Mouse (Mus musculus): Measurements from ENCODE around the gene Six1. TPM values are rescaled to one million over a fixed set of nuclear protein-coding genes. Genes with fewer than 3 reads are reported as not detected.
A peak's percentile ranks its signal among the peaks of the same experiment; 100 is the strongest.

Gene Six1
- total RNA-seq, 1 experiment = 2.9 TPM

GRCm38 (mm10) chr12:73045046-73045723 is 8.5 kb downstream of the Six1 start:
- TF ChIP-seq CHD2 (IDR thresholded peaks at IDR 0.05; ENCODE audit: low read depth, low read length) (0 out of 2 replicates have a peak, but pooled peaks have one; percentile 25), ZNF384 (IDR thresholded peaks at IDR 0.05; ENCODE audit: low read depth, low read length) (no peak)
- Histone ChIP-seq H3K4me1 (ENCODE audit: control insufficient read depth in 2 of 2, insufficient read depth in 2 of 2, low read length in 2 of 2, poor library complexity in 1 of 2) (peaks cover 0 to 7% of the 10 kb centered on the region in 2 experiments; a peak in 2 of 4 replicates), H3K4me3 (ENCODE audit: insufficient read depth in 1 of 2, low read depth in 1 of 2, low read length in 2 of 2, poor library complexity in 1 of 2, severe bottlenecking in 1 of 2) (peak overlapping the region; percentile 61 to 68), H3K9ac (ENCODE audit: insufficient read depth, low read depth, low read length, poor library complexity, severe bottlenecking) (peak overlapping the region; percentile 58), H3K36me3 (ENCODE audit: control insufficient read depth, insufficient read depth, low read length, poor library complexity, severe bottlenecking) (no peaks in the 10 kb centered on the region; the same call in 1 of the 2 replicates), H3K27ac (ENCODE audit: insufficient read depth, low read depth, low read length, poor library complexity, severe bottlenecking) (no peak overlapping the region), H3K9me3 (ENCODE audit: control insufficient read depth, insufficient read depth, low read depth, low read length) (no peaks in the 10 kb centered on the region)
- in situ Hi-C loops (cut with MboI; ENCODE audit: low sequenced_read_pairs in 2 of 2, unreplicated experiment in 2 of 2) = loop anchor here (25.0 kb wide), 2 partner anchors 417 to 492 kb away; partner anchors contain the start of gene Tmem30b (in 2 of the 2)
- no peak for DNase-seq (ENCODE audit: low read depth, low spot score)

- no peak for TF ChIP-seq ZC3H11A (IDR thresholded peaks at IDR 0.05; ENCODE audit: borderline replicate concordance, low read depth, low read length)
- TF ChIP-seq ZNF384 (IDR thresholded peaks at IDR 0.05; ENCODE audit: low read depth, low read length) = no peak
- no peak for TF ChIP-seq CHD2 (IDR thresholded peaks at IDR 0.05; ENCODE audit: low read depth, low read length)
- no peak for TF ChIP-seq HCFC1 (IDR thresholded peaks at IDR 0.05; ENCODE audit: borderline replicate concordance, insufficient read depth, low read length)
- no peak for TF ChIP-seq MAFK (IDR thresholded peaks at IDR 0.05; ENCODE audit: insufficient read depth, low read depth, low read length)
- Histone ChIP-seq H3K36me3 (ENCODE audit: control insufficient read depth, insufficient read depth, low read length, poor library complexity, severe bottlenecking) (no peaks in the 10 kb centered on the region; the same call in 1 of the 2 replicates), H3K9me3 (ENCODE audit: control insufficient read depth, insufficient read depth, low read depth, low read length) (no peaks in the 10 kb centered on the region), H3K27ac (ENCODE audit: insufficient read depth, low read depth, low read length, poor library complexity, severe bottlenecking) (no peak overlapping the region), H3K4me3 (ENCODE audit: insufficient read depth in 1 of 2, low read depth in 1 of 2, low read length in 2 of 2, poor library complexity in 1 of 2, severe bottlenecking in 1 of 2) (peak overlapping the region; percentile 61 to 68), H3K9ac (ENCODE audit: insufficient read depth, low read depth, low read length, poor library complexity, severe bottlenecking) (peak overlapping the region; percentile 58), H3K4me1 (ENCODE audit: control insufficient read depth in 2 of 2, insufficient read depth in 2 of 2, low read length in 2 of 2, poor library complexity in 1 of 2) (peaks cover 0 to 10% of the 10 kb centered on the region in 2 experiments; a peak in 2 of 4 replicates)
- DNase-seq (ENCODE audit: low read depth, low spot score) = no peak
- in situ Hi-C loops (cut with MboI; ENCODE audit: low sequenced_read_pairs in 2 of 2, unreplicated experiment in 2 of 2) = loop anchor here (5.0 to 25.0 kb wide), 3 partner anchors 73 to 493 kb away; partner anchors contain the start of gene Tmem30b (in 2 of the 2)
Measured at GRCm38 (mm10) chr12:73044221-73045045, 9.3 kb downstream of the Six1 start.

- no peak overlapping the region for H3K9ac ChIP-seq (ENCODE audit: insufficient read depth, low read depth, low read length, poor library complexity, severe bottlenecking)
- no peaks in the 10 kb centered on the region; the same call in 1 of the 2 replicates for H3K36me3 ChIP-seq (ENCODE audit: control insufficient read depth, insufficient read depth, low read length, poor library complexity, severe bottlenecking)
- H3K4me3 ChIP-seq (ENCODE audit: insufficient read depth in 1 of 2, low read depth in 1 of 2, low read length in 2 of 2, poor library complexity in 1 of 2, severe bottlenecking in 1 of 2) = peak overlapping the region in 1 of 2 experiments; percentile 61; a peak in 2 of 4 replicates
- H3K4me1 ChIP-seq (ENCODE audit: control insufficient read depth in 2 of 2, insufficient read depth in 2 of 2, low read length in 2 of 2, poor library complexity in 1 of 2) = peaks cover 0 to 15% of the 10 kb centered on the region in 2 experiments; a peak in 2 of 4 replicates
- in situ Hi-C loops (cut with MboI; ENCODE audit: low sequenced_read_pairs in 2 of 2, unreplicated experiment in 2 of 2) = loop anchor here (5.0 to 25.0 kb wide), 3 partner anchors 74 to 494 kb away; partner anchors contain the start of gene Tmem30b (in 2 of the 2)
- TF ChIP-seq CHD2 (IDR thresholded peaks at IDR 0.05; ENCODE audit: low read depth, low read length) (no peak), ZC3H11A (IDR thresholded peaks at IDR 0.05; ENCODE audit: borderline replicate concordance, low read depth, low read length) (no peak), HCFC1 (IDR thresholded peaks at IDR 0.05; ENCODE audit: borderline replicate concordance, insufficient read depth, low read length) (no peak), ZNF384 (IDR thresholded peaks at IDR 0.05; ENCODE audit: low read depth, low read length) (no peak), MAFK (IDR thresholded peaks at IDR 0.05; ENCODE audit: insufficient read depth, low read depth, low read length) (no peak)
- no peaks in the 10 kb centered on the region for H3K9me3 ChIP-seq (ENCODE audit: control insufficient read depth, insufficient read depth, low read depth, low read length)
- H3K27ac ChIP-seq (ENCODE audit: insufficient read depth, low read depth, low read length, poor library complexity, severe bottlenecking) = no peak overlapping the region
- no peak for DNase-seq (ENCODE audit: low read depth, low spot score)
Measured at GRCm38 (mm10) chr12:73043396-73044167, 10.1 kb downstream of the Six1 start.

- H3K4me1 ChIP-seq (ENCODE audit: control insufficient read depth in 2 of 2, insufficient read depth in 2 of 2, low read length in 2 of 2, poor library complexity in 1 of 2) = peaks cover 0 to 15% of the 10 kb centered on the region in 2 experiments; a peak in 2 of 4 replicates
- TF ChIP-seq MAFK (IDR thresholded peaks at IDR 0.05; ENCODE audit: insufficient read depth, low read depth, low read length) (no peak), ZC3H11A (IDR thresholded peaks at IDR 0.05; ENCODE audit: borderline replicate concordance, low read depth, low read length) (no peak), HCFC1 (IDR thresholded peaks at IDR 0.05; ENCODE audit: borderline replicate concordance, insufficient read depth, low read length) (no peak), CHD2 (IDR thresholded peaks at IDR 0.05; ENCODE audit: low read depth, low read length) (no peak), ZNF384 (IDR thresholded peaks at IDR 0.05; ENCODE audit: low read depth, low read length) (no peak)
- no peak overlapping the region for H3K27ac ChIP-seq (ENCODE audit: insufficient read depth, low read depth, low read length, poor library complexity, severe bottlenecking)
- no peaks in the 10 kb centered on the region; the same call in 1 of the 2 replicates for H3K36me3 ChIP-seq (ENCODE audit: control insufficient read depth, insufficient read depth, low read length, poor library complexity, severe bottlenecking)
- H3K9me3 ChIP-seq (ENCODE audit: control insufficient read depth, insufficient read depth, low read depth, low read length) = no peaks in the 10 kb centered on the region
- H3K9ac ChIP-seq (ENCODE audit: insufficient read depth, low read depth, low read length, poor library complexity, severe bottlenecking) = no peak overlapping the region
- DNase-seq (ENCODE audit: low read depth, low spot score) = no peak
- in situ Hi-C loops (cut with MboI; ENCODE audit: low sequenced_read_pairs in 2 of 2, unreplicated experiment in 2 of 2) = loop anchor here (5.0 to 25.0 kb wide), 3 partner anchors 74 to 494 kb away; partner anchors contain the start of gene Tmem30b (in 2 of the 2)
- H3K4me3 ChIP-seq (ENCODE audit: insufficient read depth in 1 of 2, low read depth in 1 of 2, low read length in 2 of 2, poor library complexity in 1 of 2, severe bottlenecking in 1 of 2) = no peak overlapping the region
Measured at GRCm38 (mm10) chr12:73042903-73043302, 10.8 kb downstream of the Six1 start.

Measured in ES-E14 (cell line).